Mouse (Mus musculus) embryonic facial prominence, embryonic 10.5 days (tissue): ENCODE results near the gene Stx17. TPM values are rescaled to one million over a fixed set of nuclear protein-coding genes. Genes with fewer than 3 reads are reported as not detected.

Source experiments
- DNase-seq: peaks from one replicate; pipeline ENCODE4 v3.0.0-alpha.2; 2017; ENCODE audit warnings: low spot score
- H3K27ac ChIP-seq: fragments of 300-500 bp; sonication (generic); replicated peaks from 2 replicates; pipeline ENCODE4 v1.5.1; 2016; ENCODE audit warnings: mild to moderate bottlenecking
- H3K27me3 ChIP-seq: fragments of 300-500 bp; sonication (generic); replicated peaks from 2 replicates; pipeline ENCODE4 v1.6.1; 2016; ENCODE audit warnings: low read depth, mild to moderate bottlenecking; ENCODE audit not compliant: poor library complexity, severe bottlenecking
- H3K36me3 ChIP-seq: fragments of 300-500 bp; sonication (generic); replicated peaks from 2 replicates; pipeline ENCODE4 v1.6.1; 2016; ENCODE audit warnings: mild to moderate bottlenecking, moderate library complexity
- H3K4me1 ChIP-seq: fragments of 300-500 bp; sonication (generic); 2 replicates; pipeline ENCODE4 v1.6.1; 2016
- H3K4me3 ChIP-seq: fragments of 300-500 bp; sonication (generic); 2 replicates; pipeline ENCODE4 v1.5.1; 2016; ENCODE audit warnings: mild to moderate bottlenecking, moderate library complexity
- H3K9me3 ChIP-seq: fragments of 300-500 bp; sonication (generic); 2 replicates; pipeline ENCODE4 v1.6.1; 2016; ENCODE audit warnings: mild to moderate bottlenecking
- WGBS: fragments of 180-500 bp; shearing (Covaris S2); methylation state at CpG from one replicate; pipeline ENCODE4 v1.1.7; 2016; 5-methylcytosine and 5-hydroxymethylcytosine counted together
- microRNA counts: library from miRNA; unstranded; fragments of <30 nt; microRNA quantifications from one replicate; lab custom pipeline; 2017
- microRNA-seq: library from miRNA; unstranded; fragments of <30 nt; microRNA quantifications from one replicate; pipeline ENCODE4, GENCODE M21; 2017
- polyA plus RNA-seq: library from polyadenylated mRNA; unstranded; fragments of >200 nt; fragmentation: Nextera tagmentation; extraction: Ambion mirVana; gene quantifications from 2 replicates; pipeline ENCODE4 v1.2.1, GENCODE M21; 2016

The Stx17 gene
- polyA plus RNA-seq, 1 experiment from 2014 or later: 24.2 TPM

DNA sequence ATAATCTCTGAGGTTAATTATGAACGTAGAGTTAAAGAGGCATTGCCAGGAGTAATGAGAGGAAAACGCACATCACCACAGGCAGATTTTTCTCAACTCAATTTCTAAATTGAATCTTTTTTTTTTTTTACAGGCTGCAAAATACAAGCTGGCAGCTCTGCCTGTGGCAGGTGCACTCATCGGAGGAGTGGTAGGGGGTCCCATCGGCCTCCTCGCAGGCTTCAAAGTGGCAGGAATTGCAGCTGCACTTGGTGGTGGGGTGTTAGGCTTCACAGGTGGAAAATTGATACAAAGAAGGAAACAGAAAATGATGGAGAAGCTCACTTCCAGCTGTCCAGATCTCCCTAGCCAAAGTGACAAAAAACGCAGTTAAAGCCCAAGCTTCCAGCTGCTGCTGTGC, 56.7 kb downstream of the Stx17 start:
- Histone ChIP-seq H3K4me3 (no peak overlapping the region), H3K4me1 (peaks cover 3% of the 10 kb centered on the region; the same call in 1 of the 2 replicates), H3K9me3 (no peaks in the 10 kb centered on the region), H3K27ac (no peak overlapping the region), H3K27me3 (no peaks in the 10 kb centered on the region), H3K36me3 (no peaks in the 10 kb centered on the region; the same call in 1 of the 2 replicates)
- 75% methylated on average over 6 of the region's 6 CpGs for WGBS
- DNase-seq: no peak

GRCm38 (mm10) chr4:48182115-48182806, 57.5 kb downstream of the Stx17 start:
- Histone ChIP-seq H3K27me3 (no peaks in the 10 kb centered on the region), H3K4me3 (no peak overlapping the region), H3K9me3 (no peaks in the 10 kb centered on the region), H3K4me1 (peaks cover 3% of the 10 kb centered on the region; the same call in 1 of the 2 replicates), H3K36me3 (no peaks in the 10 kb centered on the region; the same call in 1 of the 2 replicates), H3K27ac (no peak overlapping the region)
- no peak for DNase-seq
- 82% methylated on average over 8 of the region's 8 CpGs for WGBS

DNA sequence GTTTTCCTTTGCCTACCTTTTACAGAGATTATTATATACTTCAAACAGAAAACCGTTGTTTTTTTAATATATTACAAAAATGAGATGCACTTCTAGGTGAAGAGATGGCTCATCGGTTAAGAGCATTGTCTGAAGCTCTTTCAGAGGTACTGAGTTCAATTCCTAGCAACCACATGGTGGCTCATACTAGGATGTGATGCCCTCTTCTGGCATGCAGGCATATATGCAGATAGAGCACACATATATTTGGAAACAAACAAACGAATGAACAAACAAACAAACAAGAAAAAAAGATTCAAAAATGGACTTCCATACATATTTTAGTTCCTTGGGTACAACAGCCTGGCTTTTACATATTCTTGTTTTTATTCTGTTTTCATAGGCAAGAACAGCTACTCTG, 73.2 kb downstream of the Stx17 start:
- Histone ChIP-seq H3K27me3 (no peaks in the 10 kb centered on the region), H3K9me3 (no peaks in the 10 kb centered on the region), H3K36me3 (peaks cover 45% of the 10 kb centered on the region), H3K27ac (no peak overlapping the region), H3K4me3 (no peak overlapping the region), H3K4me1 (no peaks in the 10 kb centered on the region)
- no peak for DNase-seq
- WGBS: 86% methylated on average over 3 of the region's 3 CpGs

DNA sequence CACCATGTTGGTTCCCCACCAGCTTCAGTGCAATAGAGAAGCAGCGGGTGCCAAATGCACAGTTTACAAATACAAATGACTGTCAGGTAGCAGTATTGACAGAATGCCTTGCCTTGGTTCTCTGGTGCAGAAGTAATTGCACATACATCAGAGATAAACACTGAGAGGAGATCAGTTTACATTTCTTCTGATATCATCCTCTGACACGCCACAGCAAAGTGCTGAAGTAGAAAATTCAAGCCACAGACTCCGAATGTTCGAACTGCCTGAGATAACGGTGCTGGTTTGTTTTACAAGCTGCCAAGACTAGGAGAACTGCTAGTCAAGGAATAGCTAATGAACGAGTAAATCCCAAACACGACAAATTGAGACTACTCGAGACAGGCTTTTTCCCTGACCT, 73.7 kb downstream of the Stx17 start:
- WGBS: 89% methylated on average over 8 of the region's 8 CpGs
- H3K27ac ChIP-seq: no peak overlapping the region

GRCm38 (mm10) chr4:48203564-48203963, 78.8 kb downstream of the Stx17 start:
- Histone ChIP-seq H3K27me3 (no peaks in the 10 kb centered on the region), H3K9me3 (no peaks in the 10 kb centered on the region), H3K36me3 (peaks cover 44% of the 10 kb centered on the region), H3K4me3 (no peak overlapping the region), H3K4me1 (no peaks in the 10 kb centered on the region), H3K27ac (no peak overlapping the region)
- no peak for DNase-seq
- WGBS: 93% methylated on average over 4 of the region's 4 CpGs

More for the DNA sequence above, 73.7 kb downstream of the Stx17 start:
- H3K4me3 ChIP-seq: no peak overlapping the region
- no peaks in the 10 kb centered on the region for H3K9me3 ChIP-seq
- H3K27me3 ChIP-seq: no peaks in the 10 kb centered on the region
- H3K36me3 ChIP-seq: peaks cover 48% of the 10 kb centered on the region
- no peak for DNase-seq
- H3K4me1 ChIP-seq: no peaks in the 10 kb centered on the region

GRCm38 (mm10) chr4:48225173-48225572, 100.5 kb downstream of the Stx17 start:
- peak; percentile 53 for DNase-seq
- Histone ChIP-seq H3K9me3 (no peaks in the 10 kb centered on the region), H3K27ac (no peak overlapping the region), H3K36me3 (no peaks in the 10 kb centered on the region), H3K4me3 (no peak overlapping the region), H3K4me1 (no peaks in the 10 kb centered on the region), H3K27me3 (no peaks in the 10 kb centered on the region)
- WGBS: 16% methylated on average over 2 of the region's 2 CpGs

DNA sequence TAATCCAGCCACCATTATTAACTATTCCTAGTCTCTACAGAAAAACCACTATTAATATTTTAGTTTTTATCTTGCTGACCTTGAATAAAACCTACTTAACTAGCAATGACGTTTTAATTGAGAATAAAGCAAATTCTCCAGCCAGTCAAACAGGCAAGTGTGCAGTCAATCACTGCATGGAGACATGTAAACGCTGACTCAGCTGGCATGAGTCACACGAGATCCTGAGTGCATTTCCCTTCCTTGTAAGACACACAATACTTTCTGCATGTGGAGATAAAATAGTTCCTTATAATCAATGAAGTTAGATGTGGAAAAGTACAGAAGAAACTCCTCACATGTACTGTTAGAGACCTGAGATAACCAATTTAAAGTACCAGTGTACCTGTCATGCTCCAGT, 100.9 kb downstream of the Stx17 start:
- 71% methylated on average over 3 of the region's 3 CpGs for WGBS

GRCm38 (mm10) chr4:48226800-48227199, 102.1 kb downstream of the Stx17 start:
- no peaks in the 10 kb centered on the region for H3K36me3 ChIP-seq
- WGBS: 73% methylated on average over 3 of the region's 3 CpGs
- H3K4me3 ChIP-seq: no peak overlapping the region
- DNase-seq: no peak
- H3K4me1 ChIP-seq: no peaks in the 10 kb centered on the region
- H3K27ac ChIP-seq: no peak overlapping the region
- no peaks in the 10 kb centered on the region for H3K9me3 ChIP-seq
- no peaks in the 10 kb centered on the region for H3K27me3 ChIP-seq

More for the DNA sequence above, 100.9 kb downstream of the Stx17 start:
- no peaks in the 10 kb centered on the region for H3K36me3 ChIP-seq
- no peaks in the 10 kb centered on the region for H3K27me3 ChIP-seq
- no peak overlapping the region for H3K27ac ChIP-seq
- H3K4me1 ChIP-seq: no peaks in the 10 kb centered on the region
- no peaks in the 10 kb centered on the region for H3K9me3 ChIP-seq
- H3K4me3 ChIP-seq: no peak overlapping the region
- no peak for DNase-seq

MicroRNA genes within 50 kb of the gene (microRNA counts, 519-probe panel; counts per million panel counts)
- 188 counts per million, percentile 57 among the panel's probes with 10 or more counts for microRNA mmu-miR-1958 (lab: Ali Mortazavi, UCI)

Small RNAs within 50 kb of the gene (microRNA-seq; reads per million reads assigned to microRNA genes)
- not detected for gene Mir1958

Other genes starting within 250 kb of the Stx17 start
- 0.17 and 0.19 TPM in 2 replicates for gene Nr4a3, start 79.8 kb upstream of the Stx17 start, polyA plus RNA-seq
- 57.1 and 60.5 TPM in 2 replicates for gene Erp44, start 154.6 kb downstream of the Stx17 start, polyA plus RNA-seq
- gene Invs, start 154.8 kb downstream of the Stx17 start, polyA plus RNA-seq: 9.8 and 10.2 TPM in 2 replicates